Comparison of ENCODE assay signal across 10 mouse cellular contexts in genomic region chr12:113015956-113016355, GRCm38 (mm10). TPM values are rescaled to one million over a fixed set of nuclear protein-coding genes. Genes with fewer than 3 reads are reported as not detected.
DNase-seq lines count a peak whose midpoint lies in the region; ATAC-seq lines count a peak whose summit lies in the region.
"Had no signal": no experiment of that assay in that cellular context is flagged by ENCODE, and none has a peak within 500 bp of the region (broad histone marks: within the 10 kb centered on the region; RNA-seq: fewer than 3 reads in every experiment).

No protein-coding gene starts in this region.

- H3K4me3 ChIP-seq in heart, embryonic 15.5 days, result no peak overlapping the region
- peak overlapping the region; percentile 95 for H3K4me3 ChIP-seq in embryonic facial prominence, embryonic 13.5 days
- peak overlapping the region; percentile 89 for H3K4me3 ChIP-seq in hindbrain, embryonic 16.5 days (ENCODE audit: low read length)
- peak overlapping the region; percentile 95; the same call in 1 of the 2 replicates for H3K4me3 ChIP-seq in midbrain, embryonic 13.5 days (replicated peaks)

- no peak overlapping the region for H3K9ac ChIP-seq in heart, embryonic 15.5 days
- peak overlapping the region; percentile 91; the same call in 1 of the 2 replicates for H3K9ac ChIP-seq in embryonic facial prominence, embryonic 13.5 days
- H3K9ac ChIP-seq in hindbrain, embryonic 16.5 days (ENCODE audit: low read depth, low read length), result peak overlapping the region; percentile 95; the same call in 1 of the 2 replicates
- H3K9ac ChIP-seq in midbrain, embryonic 13.5 days (replicated peaks), result peak overlapping the region; percentile 97

- 81% methylated on average over 4 of the region's 4 CpGs for WGBS in heart, embryonic 15.5 days
- 73% methylated on average over 4 of the region's 4 CpGs for WGBS in embryonic facial prominence, embryonic 13.5 days
- 72% methylated on average over 4 of the region's 4 CpGs for WGBS in hindbrain, embryonic 16.5 days
- 62% methylated on average over 4 of the region's 4 CpGs for WGBS in midbrain, embryonic 13.5 days

- peak overlapping the region; percentile 97; the same call in 1 of the 2 replicates for H3K4me2 ChIP-seq in heart, embryonic 15.5 days
- peak overlapping the region; percentile 89 for H3K4me2 ChIP-seq in embryonic facial prominence, embryonic 13.5 days
- H3K4me2 ChIP-seq in hindbrain, embryonic 16.5 days (ENCODE audit: low read length), result peak overlapping the region; percentile 83
- peak overlapping the region; percentile 77 for H3K4me2 ChIP-seq in midbrain, embryonic 13.5 days (replicated peaks)

- no peak for DNase-seq in heart, adult 18-20 months
- no peak for DNase-seq in spleen, adult 18-20 months
- no peak for DNase-seq in embryo, embryonic 10 days (ENCODE audit: low spot score)
- DNase-seq in lung, postnatal 36 days, result no peak
- DNase-seq: layer of hippocampus, adult 9-11 months; thymus, postnatal 25 days had no signal

- H3K4me1 ChIP-seq in heart, embryonic 15.5 days (replicated peaks), result peaks cover 45% of the 10 kb centered on the region
- H3K4me1 ChIP-seq in embryonic facial prominence, embryonic 13.5 days, result peaks cover 32% of the 10 kb centered on the region
- H3K4me1 ChIP-seq in hindbrain, embryonic 16.5 days (ENCODE audit: control insufficient read depth, insufficient read depth, low read depth, low read length), result peaks cover 33% of the 10 kb centered on the region
- H3K4me1 ChIP-seq in midbrain, embryonic 13.5 days (replicated peaks), result peaks cover 43% of the 10 kb centered on the region

- H3K27ac ChIP-seq in heart, embryonic 15.5 days, result no peak overlapping the region
- H3K27ac ChIP-seq in embryonic facial prominence, embryonic 13.5 days, result no peak overlapping the region
- H3K27ac ChIP-seq in hindbrain, embryonic 16.5 days (ENCODE audit: low read depth, low read length), result no peak overlapping the region
- H3K27ac ChIP-seq in midbrain, embryonic 13.5 days, result no peak overlapping the region

- ATAC-seq in heart, embryonic 15.5 days (replicated peaks; ENCODE audit: insufficient number of reproducible peaks, insufficient read depth, low FRiP score, low read depth), result no peak
- no peak for ATAC-seq in embryonic facial prominence, embryonic 13.5 days (ENCODE audit: insufficient number of reproducible peaks, insufficient read depth, low FRiP score, low TSS enrichment, low read depth)
- ATAC-seq in hindbrain, embryonic 16.5 days, result no peak
- ATAC-seq in midbrain, embryonic 13.5 days, result no peak

- no peaks in the 10 kb centered on the region for H3K9me3 ChIP-seq in heart, embryonic 15.5 days (replicated peaks)
- no peaks in the 10 kb centered on the region for H3K9me3 ChIP-seq in embryonic facial prominence, embryonic 13.5 days
- no peaks in the 10 kb centered on the region for H3K9me3 ChIP-seq in hindbrain, embryonic 16.5 days (ENCODE audit: control insufficient read depth, low read length)
- no peaks in the 10 kb centered on the region for H3K9me3 ChIP-seq in midbrain, embryonic 13.5 days

- H3K36me3 ChIP-seq in heart, embryonic 15.5 days, result peaks cover 4% of the 10 kb centered on the region; the same call in 1 of the 2 replicates
- H3K36me3 ChIP-seq in embryonic facial prominence, embryonic 13.5 days, result peaks cover 8% of the 10 kb centered on the region
- H3K36me3 ChIP-seq in hindbrain, embryonic 16.5 days (ENCODE audit: control insufficient read depth, insufficient read depth, low read length), result no peaks in the 10 kb centered on the region; the same call in 1 of the 2 replicates
- peaks cover 7% of the 10 kb centered on the region for H3K36me3 ChIP-seq in midbrain, embryonic 13.5 days

- H3K27me3 ChIP-seq in heart, embryonic 15.5 days, result no peaks in the 10 kb centered on the region
- H3K27me3 ChIP-seq in embryonic facial prominence, embryonic 13.5 days, result no peaks in the 10 kb centered on the region
- H3K27me3 ChIP-seq in hindbrain, embryonic 16.5 days (replicated peaks; ENCODE audit: control insufficient read depth, insufficient read depth, low read length), result no peaks in the 10 kb centered on the region
- H3K27me3 ChIP-seq in midbrain, embryonic 13.5 days, result no peaks in the 10 kb centered on the region

RNA-seq across cellular contexts. Expression of gene Pacs2, which starts 1.6 kb away (rescaled TPM):
- 6.9 and 9.0 TPM in 2 replicates for polyA plus RNA-seq in heart, embryonic 15.5 days (2015; fragmentation: Nextera tagmentation; extraction: Ambion mirVana)
- total RNA-seq in heart, adult 18-20 months (2021), result 10 to 100 TPM; 33.1 to 37.1 TPM
- 13.3 and 14.2 TPM in 2 replicates for polyA plus RNA-seq in embryonic facial prominence, embryonic 13.5 days (2015; fragmentation: Nextera tagmentation; extraction: Ambion mirVana)
- 20.4 and 27.8 TPM in 2 replicates for polyA plus RNA-seq in hindbrain, embryonic 16.5 days (2015; fragmentation: Nextera tagmentation; extraction: Ambion mirVana)
- 23.8 and 26.5 TPM in 2 replicates for polyA plus RNA-seq in midbrain, embryonic 13.5 days (2015; fragmentation: Nextera tagmentation; extraction: Ambion mirVana)

RNA-seq across cellular contexts. Expression of gene Brf1, which starts 15.5 kb away (rescaled TPM):
- 30.2 and 47.2 TPM in 2 replicates for polyA plus RNA-seq in heart, embryonic 15.5 days (2015; fragmentation: Nextera tagmentation; extraction: Ambion mirVana)
- 10 to 100 TPM; 21.4 to 26.4 TPM for total RNA-seq in heart, adult 18-20 months (2021)
- 74.9 and 80.1 TPM in 2 replicates for polyA plus RNA-seq in embryonic facial prominence, embryonic 13.5 days (2015; fragmentation: Nextera tagmentation; extraction: Ambion mirVana)
- polyA plus RNA-seq in hindbrain, embryonic 16.5 days (2015; fragmentation: Nextera tagmentation; extraction: Ambion mirVana), result 40.5 and 43.1 TPM in 2 replicates
- polyA plus RNA-seq in midbrain, embryonic 13.5 days (2015; fragmentation: Nextera tagmentation; extraction: Ambion mirVana), result 60.3 and 61.9 TPM in 2 replicates

RNA-seq across cellular contexts. Expression of gene Btbd6, which starts 39.7 kb away (rescaled TPM):
- 19.4 and 23.5 TPM in 2 replicates for polyA plus RNA-seq in heart, embryonic 15.5 days (2015; fragmentation: Nextera tagmentation; extraction: Ambion mirVana)
- 10 to 100 TPM; 24.3 to 27.6 TPM for total RNA-seq in heart, adult 18-20 months (2021)
- polyA plus RNA-seq in embryonic facial prominence, embryonic 13.5 days (2015; fragmentation: Nextera tagmentation; extraction: Ambion mirVana), result 29.3 and 29.5 TPM in 2 replicates
- 54.3 and 55.8 TPM in 2 replicates for polyA plus RNA-seq in hindbrain, embryonic 16.5 days (2015; fragmentation: Nextera tagmentation; extraction: Ambion mirVana)
- 36.1 and 37.8 TPM in 2 replicates for polyA plus RNA-seq in midbrain, embryonic 13.5 days (2015; fragmentation: Nextera tagmentation; extraction: Ambion mirVana)

RNA-seq across cellular contexts. Expression of gene Tex22, which starts 58.3 kb away (rescaled TPM):
- not detected in 2 replicates for polyA plus RNA-seq in heart, embryonic 15.5 days (2015; fragmentation: Nextera tagmentation; extraction: Ambion mirVana)
- total RNA-seq in heart, adult 18-20 months (2021), result not detected
- not detected in 2 replicates for polyA plus RNA-seq in embryonic facial prominence, embryonic 13.5 days (2015; fragmentation: Nextera tagmentation; extraction: Ambion mirVana)
- polyA plus RNA-seq in hindbrain, embryonic 16.5 days (2015; fragmentation: Nextera tagmentation; extraction: Ambion mirVana), result not detected in 2 replicates
- 0.20 TPM in 1 of 2 replicates, not detected in the other for polyA plus RNA-seq in midbrain, embryonic 13.5 days (2015; fragmentation: Nextera tagmentation; extraction: Ambion mirVana)
